Mouse (Mus musculus) intestine, postnatal 0 days (tissue): ENCODE results near the gene Mmp25. TPM values are rescaled to one million over a fixed set of nuclear protein-coding genes. Genes with fewer than 3 reads are reported as not detected.
A peak's percentile ranks its signal among the peaks of the same experiment; 100 is the strongest.

Source experiments
- ATAC-seq: fragments of 200-750 bp; cut with Nextera tagmentation; 2 replicates; pipeline ENCODE4 v1.8.0; 2017; ENCODE audit warnings: mild to moderate bottlenecking, moderate TSS enrichment, moderate library complexity
- H3K27ac ChIP-seq: fragments of 300-500 bp; sonication (generic); 2 replicates; pipeline ENCODE4 v1.5.1; 2014; ENCODE audit warnings: mild to moderate bottlenecking, low read depth, low read length, moderate library complexity
- H3K27me3 ChIP-seq: fragments of 300-500 bp; sonication (generic); replicated peaks from 2 replicates; pipeline ENCODE4 v1.6.1; 2014; ENCODE audit warnings: low read length, mixed read lengths; ENCODE audit not compliant: control insufficient read depth, insufficient read depth
- H3K36me3 ChIP-seq: fragments of 300-500 bp; sonication (generic); 2 replicates; pipeline ENCODE4 v1.6.1; 2014; ENCODE audit warnings: mild to moderate bottlenecking, moderate library complexity; ENCODE audit not compliant: control insufficient read depth, insufficient read depth
- H3K4me1 ChIP-seq: fragments of 300-500 bp; sonication (generic); replicated peaks from 2 replicates; pipeline ENCODE4 v1.6.1; 2014; ENCODE audit warnings: antibody characterized with exemption, low read length, mixed read lengths; ENCODE audit not compliant: control insufficient read depth, insufficient read depth
- H3K4me2 ChIP-seq: fragments of 300-500 bp; sonication (generic); replicated peaks from 2 replicates; pipeline ENCODE4 v1.6.1; 2014; ENCODE audit warnings: low read depth, mild to moderate bottlenecking, moderate library complexity
- H3K4me3 ChIP-seq: fragments of 300-500 bp; sonication (generic); 2 replicates; pipeline ENCODE4 v1.5.1; 2014; ENCODE audit warnings: low read depth, low read length
- H3K9ac ChIP-seq: fragments of 300-500 bp; sonication (generic); 2 replicates; pipeline ENCODE4 v1.6.1; 2014; ENCODE audit warnings: mild to moderate bottlenecking, low read depth, low read length
- H3K9me3 ChIP-seq: fragments of 300-500 bp; sonication (generic); 2 replicates; pipeline ENCODE4 v1.6.1; 2016; ENCODE audit warnings: mixed run types; ENCODE audit not compliant: control insufficient read depth
- CTCF ChIP-seq: sonication (generic); IDR thresholded peaks from 2 replicates; pipeline ENCODE4 v1.5.1; 2016; ENCODE audit warnings: low read depth, mild to moderate bottlenecking, control low read depth, antibody characterized with exemption, moderate library complexity
- WGBS: fragments of 180-500 bp; shearing (Covaris S2); extraction: QIAGEN DNeasy Blood & Tissue Kit; methylation state at CpG from one replicate; pipeline ENCODE4 v1.1.7; 2014; 5-methylcytosine and 5-hydroxymethylcytosine counted together
- polyA plus RNA-seq: library from polyadenylated mRNA; unstranded; fragments of >200 nt; fragmentation: Nextera tagmentation; extraction: Ambion mirVana; gene quantifications from 2 replicates; pipeline ENCODE4 v1.2.1, GENCODE M21; 2015

The Mmp25 gene
- polyA plus RNA-seq, 1 experiment from 2014 or later: 0.13 TPM

DNA sequence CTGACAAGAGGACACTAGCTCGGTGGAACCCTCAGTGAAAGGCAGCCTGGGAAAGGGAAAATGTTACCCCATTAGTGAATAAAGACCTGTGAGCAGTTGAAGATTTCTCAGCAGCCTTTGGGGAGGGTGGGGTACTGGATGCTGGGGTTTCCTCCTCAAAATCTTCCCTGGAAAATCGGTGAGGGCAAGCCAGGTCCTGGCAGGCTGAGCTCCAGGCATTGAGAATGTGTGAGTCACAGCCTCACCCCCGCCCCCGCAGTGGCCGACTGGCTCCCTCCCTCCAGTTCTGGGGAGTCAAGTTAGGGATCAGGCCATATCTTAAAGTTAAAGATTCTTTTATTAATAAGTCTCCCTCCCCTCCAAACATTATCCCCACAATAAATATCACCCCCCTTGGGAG, 30.1 kb upstream of the Mmp25 start:
- Histone ChIP-seq H3K4me3 (no peak overlapping the region), H3K4me2 (peak overlapping the region; percentile 97), H3K9ac (no peak overlapping the region), H3K9me3 (no peaks in the 10 kb centered on the region), H3K27me3 (peaks cover 14% of the 10 kb centered on the region), H3K36me3 (peaks cover 2% of the 10 kb centered on the region; the same call in 1 of the 2 replicates), H3K4me1 (peaks cover 28% of the 10 kb centered on the region), H3K27ac (peak overlapping the region; percentile 60; the same call in 1 of the 2 replicates)
- WGBS: 36% methylated on average over 5 of the region's 5 CpGs
- TF ChIP-seq CTCF: no peak
- ATAC-seq: no peak

DNA sequence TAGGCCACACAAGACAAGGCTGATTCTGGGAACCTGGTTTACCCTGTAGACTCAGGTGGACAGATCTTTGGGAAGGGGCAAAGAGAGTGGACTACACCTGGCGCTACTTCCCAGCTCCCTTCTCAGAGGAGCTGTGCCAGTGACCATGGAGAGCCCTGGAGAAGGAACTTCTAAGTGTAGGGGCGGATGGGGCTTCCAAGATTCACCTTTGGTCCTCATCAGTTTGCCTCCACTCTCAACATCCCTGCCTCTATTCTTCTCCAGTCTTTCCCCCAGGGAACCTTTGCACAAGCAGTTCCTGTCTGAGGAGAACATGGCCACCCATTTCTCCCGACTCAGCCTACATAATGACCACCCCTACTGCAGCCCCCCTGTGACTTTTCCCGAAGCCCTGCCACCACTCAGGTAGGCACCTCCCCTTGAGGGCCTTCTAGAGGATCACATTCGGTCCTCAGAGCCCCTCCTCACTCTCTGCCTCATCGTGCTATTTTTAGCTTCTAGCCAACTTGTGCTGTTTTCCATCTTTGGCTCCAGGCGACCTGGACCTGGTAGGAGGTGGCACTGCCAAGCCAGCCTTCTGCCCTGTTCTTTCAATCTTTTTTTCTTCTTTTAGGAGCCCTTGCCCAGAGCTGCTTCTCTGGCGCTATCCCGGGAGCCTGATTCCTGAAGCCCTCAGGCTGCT, 29.3 kb upstream of the Mmp25 start:
- Histone ChIP-seq H3K9ac (peak overlapping the region; percentile 50), H3K9me3 (no peaks in the 10 kb centered on the region), H3K27ac (peak overlapping the region; percentile 60), H3K4me2 (peak overlapping the region; percentile 97), H3K36me3 (peaks cover 7% of the 10 kb centered on the region; the same call in 1 of the 2 replicates), H3K4me3 (peak overlapping the region; percentile 80), H3K4me1 (peaks cover 28% of the 10 kb centered on the region), H3K27me3 (peaks cover 8% of the 10 kb centered on the region)
- WGBS: 41% methylated on average over 9 of the region's 9 CpGs
- no peak for ATAC-seq
- no peak for TF ChIP-seq CTCF

DNA sequence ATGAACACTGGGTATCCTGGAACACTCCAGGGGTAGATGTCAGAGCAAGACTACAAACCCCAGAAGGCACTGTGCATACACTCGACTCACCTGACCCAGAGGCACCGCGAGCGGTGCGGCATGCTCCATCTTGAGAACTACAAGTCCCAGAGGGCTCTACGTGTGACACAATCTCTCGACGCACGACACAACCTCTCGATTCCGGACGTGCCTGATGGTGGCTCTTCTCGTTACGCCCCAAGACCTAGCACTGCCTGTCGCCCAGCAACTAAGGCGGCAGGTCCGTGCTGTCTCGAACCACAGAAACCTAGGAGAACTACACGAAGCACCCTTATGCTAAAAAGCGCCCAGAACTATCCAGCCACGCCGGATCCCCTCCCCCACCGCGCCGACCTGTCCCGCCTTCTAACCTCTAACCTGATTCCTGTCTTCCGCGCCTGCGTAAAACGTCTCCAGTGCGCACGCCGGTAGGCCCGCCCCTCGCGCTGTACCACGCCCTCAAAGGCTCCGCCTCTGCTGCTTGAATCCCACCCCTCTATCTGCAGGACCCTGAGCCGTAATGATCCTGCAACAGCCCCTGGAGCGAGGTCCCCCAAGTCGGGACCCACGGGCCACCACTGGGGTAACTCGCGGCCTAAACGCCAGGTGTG, 28.5 kb upstream of the Mmp25 start, which contains the start of the genes Hcfc1r1 and Thoc6:
Gene Hcfc1r1 (plus strand): TSS at position 173 of the 650 bp plus-strand sequence.
Gene Thoc6 (minus strand): TSS at position 459 of the 650 bp plus-strand sequence.
- peaks cover 16% of the 10 kb centered on the region; the same call in 1 of the 2 replicates for H3K36me3 ChIP-seq
- peak within 1 kb of the TSS; percentile 80 for H3K4me3 ChIP-seq
- peak within 1 kb of the TSS; percentile 97 for H3K4me2 ChIP-seq
- H3K4me1 ChIP-seq: peaks cover 28% of the 10 kb centered on the region
- peak within 1 kb of the TSS; percentile 50 for H3K9ac ChIP-seq
- peak; percentile 8; the same call in 1 of the 2 replicates for TF ChIP-seq CTCF
- no peaks in the 10 kb centered on the region for H3K27me3 ChIP-seq
- H3K9me3 ChIP-seq: no peaks in the 10 kb centered on the region
- under 1% methylated on average over 45 of the region's 45 CpGs for WGBS
- peak within 1 kb of the TSS; percentile 60 for H3K27ac ChIP-seq
- peak; percentile 94 for ATAC-seq

DNA sequence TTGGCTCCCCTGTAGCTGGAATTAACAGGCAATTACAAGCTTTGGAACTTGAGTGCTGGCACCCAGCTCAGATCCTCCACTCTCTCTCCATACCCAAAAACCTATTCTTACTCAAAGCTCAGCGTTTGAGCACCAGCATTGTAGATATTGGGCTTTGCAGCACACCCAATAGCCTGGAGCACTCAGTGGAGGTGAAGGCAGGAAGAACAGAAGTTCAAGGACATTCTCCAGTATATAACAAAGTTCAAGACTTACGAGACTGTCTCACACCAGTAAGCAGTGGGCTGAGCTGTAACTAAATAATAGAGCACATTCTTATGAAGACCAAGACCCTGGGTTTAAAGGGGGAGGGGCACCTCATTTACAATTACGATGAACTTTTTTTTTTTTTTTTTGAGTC, 27.7 kb upstream of the Mmp25 start:
- Histone ChIP-seq H3K9ac (no peak overlapping the region), H3K4me2 (peak overlapping the region; percentile 97)
- WGBS: 44% methylated on average over 3 of the region's 3 CpGs

DNA sequence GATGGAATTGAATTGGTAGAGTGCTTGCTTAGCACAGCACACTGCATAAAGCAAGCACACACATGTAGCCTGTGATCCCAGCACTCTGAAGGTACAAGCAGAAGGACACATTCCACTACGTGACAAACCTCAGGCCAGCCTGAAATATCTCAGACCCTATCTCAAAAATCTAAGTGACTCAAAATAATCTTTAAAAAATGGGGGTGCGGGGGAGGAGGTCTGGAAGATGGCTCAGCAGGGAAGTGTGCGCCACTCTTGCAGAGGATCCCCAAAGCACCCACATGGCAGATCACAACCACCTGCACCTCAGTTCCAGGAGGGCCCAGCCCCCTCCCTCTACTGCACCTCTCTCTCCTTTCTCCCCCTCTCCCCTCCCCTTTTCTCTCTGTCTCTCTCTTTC, 26.4 kb upstream of the Mmp25 start:
- 88% methylated on average over 3 of the region's 3 CpGs for WGBS
- no peaks in the 10 kb centered on the region for H3K27me3 ChIP-seq
- no peak overlapping the region for H3K4me2 ChIP-seq
- no peak for TF ChIP-seq CTCF
- no peaks in the 10 kb centered on the region for H3K9me3 ChIP-seq
- H3K4me3 ChIP-seq: no peak overlapping the region
- ATAC-seq: no peak
- H3K9ac ChIP-seq: no peak overlapping the region
- H3K4me1 ChIP-seq: peaks cover 20% of the 10 kb centered on the region
- no peak overlapping the region for H3K27ac ChIP-seq
- peaks cover 36% of the 10 kb centered on the region for H3K36me3 ChIP-seq

More for the DNA sequence above, 27.7 kb upstream of the Mmp25 start:
- TF ChIP-seq CTCF: no peak
- Histone ChIP-seq H3K27ac (no peak overlapping the region), H3K36me3 (peaks cover 24% of the 10 kb centered on the region), H3K4me1 (peaks cover 28% of the 10 kb centered on the region), H3K4me3 (peak overlapping the region; percentile 80), H3K27me3 (no peaks in the 10 kb centered on the region), H3K9me3 (no peaks in the 10 kb centered on the region)
- no peak for ATAC-seq

DNA sequence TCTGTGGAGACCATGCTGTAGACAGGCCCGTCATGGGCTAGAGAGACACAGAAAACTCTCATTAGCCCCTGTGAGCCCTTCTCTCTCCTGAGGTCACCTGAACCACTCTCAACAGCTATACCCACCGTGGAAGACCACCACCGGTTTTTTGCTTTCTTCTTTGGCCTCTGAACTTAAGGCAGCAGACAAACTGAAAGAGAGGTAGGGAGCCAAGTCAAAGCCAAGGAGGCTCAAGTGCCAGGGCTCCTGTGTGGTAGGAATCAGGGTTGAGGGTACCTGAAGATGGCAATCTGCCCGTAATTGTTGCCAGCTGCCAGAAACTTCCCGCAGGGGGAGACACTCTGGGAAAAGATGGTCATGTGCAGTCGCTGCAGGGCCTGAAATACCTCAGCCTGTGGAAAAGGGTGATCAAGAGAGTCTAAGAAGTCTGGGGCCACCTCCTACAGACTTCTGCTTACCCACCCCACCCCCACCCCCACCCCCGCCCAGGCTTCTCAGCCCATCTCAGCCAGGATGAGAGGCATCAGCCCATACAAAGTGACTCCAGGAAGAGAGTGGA, 25.5 kb upstream of the Mmp25 start:
- no peak for TF ChIP-seq CTCF
- Histone ChIP-seq H3K4me2 (no peak overlapping the region), H3K27ac (no peak overlapping the region), H3K4me3 (no peak overlapping the region), H3K9ac (no peak overlapping the region), H3K36me3 (peaks cover 44% of the 10 kb centered on the region), H3K9me3 (no peaks in the 10 kb centered on the region), H3K4me1 (peaks cover 12% of the 10 kb centered on the region), H3K27me3 (no peaks in the 10 kb centered on the region)
- no peak for ATAC-seq
- 92% methylated on average over 7 of the region's 7 CpGs for WGBS
